Mouse (Mus musculus): ENCODE results near the gene Adh1.

DNA sequence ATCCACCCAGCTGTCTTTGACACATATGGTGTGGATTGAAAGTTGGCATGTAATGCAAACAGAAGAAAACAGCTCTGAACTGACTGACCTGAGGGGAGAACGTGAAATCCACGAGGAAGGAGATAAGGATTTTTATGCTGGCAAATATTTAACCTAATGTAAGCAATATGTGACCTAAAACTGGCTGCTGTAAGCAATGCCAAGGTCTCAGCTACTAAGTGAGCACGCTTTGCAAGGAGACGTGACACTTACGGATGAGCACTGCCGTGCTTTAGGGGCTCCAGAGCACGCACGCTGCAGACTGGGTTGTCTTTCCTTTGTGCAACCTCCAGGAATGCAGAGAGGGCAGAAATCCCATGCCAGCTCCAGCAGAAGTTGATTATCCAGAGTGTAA is 45.5 kb downstream of the Adh1 start:
- TF ChIP-seq CTCF (IDR thresholded peaks at IDR 0.05; ENCODE audit: low read depth) = no peak
- no peak for TF ChIP-seq EP300 (IDR thresholded peaks at IDR 0.05; ENCODE audit: low read depth)

Data from liver, embryonic 14.5 days (tissue).